Mouse (Mus musculus): ENCODE results near the gene Cysrt1. TPM values are rescaled to one million over a fixed set of nuclear protein-coding genes. Genes with fewer than 3 reads are reported as not detected.

Gene Cysrt1
- total RNA-seq (2023), result not detected in 4 replicates

GRCm38 (mm10) chr2:25242101-25242506 is at the start of gene Cysrt1, which contains the start of gene Rnf208:
Gene Cysrt1 (minus strand): TSS chr2:25242452.
Gene Rnf208 (plus strand): TSS chr2:25242255.

GRCm38 (mm10) chr2:25289651-25290050 is 47.4 kb upstream of the Cysrt1 start, which contains the start of gene Lrrc26:
Gene Lrrc26 (plus strand): TSS chr2:25289915.

GRCm38 (mm10) chr2:25287927-25288649 is 45.8 kb upstream of the Cysrt1 start, which contains the start of gene Tmem210:
Gene Tmem210 (plus strand): TSS chr2:25288145.

GRCm38 (mm10) chr2:25271827-25272511 is 29.7 kb upstream of the Cysrt1 start, which contains the start of the genes Ssna1 and Anapc2:
Gene Ssna1 (minus strand): TSS chr2:25272438.
Gene Anapc2 (plus strand): TSS chr2:25272478.

GRCm38 (mm10) chr2:25262291-25262767 is 20.1 kb upstream of the Cysrt1 start, which contains the start of gene Tprn:
Gene Tprn (plus strand): TSS chr2:25262618.

DNA sequence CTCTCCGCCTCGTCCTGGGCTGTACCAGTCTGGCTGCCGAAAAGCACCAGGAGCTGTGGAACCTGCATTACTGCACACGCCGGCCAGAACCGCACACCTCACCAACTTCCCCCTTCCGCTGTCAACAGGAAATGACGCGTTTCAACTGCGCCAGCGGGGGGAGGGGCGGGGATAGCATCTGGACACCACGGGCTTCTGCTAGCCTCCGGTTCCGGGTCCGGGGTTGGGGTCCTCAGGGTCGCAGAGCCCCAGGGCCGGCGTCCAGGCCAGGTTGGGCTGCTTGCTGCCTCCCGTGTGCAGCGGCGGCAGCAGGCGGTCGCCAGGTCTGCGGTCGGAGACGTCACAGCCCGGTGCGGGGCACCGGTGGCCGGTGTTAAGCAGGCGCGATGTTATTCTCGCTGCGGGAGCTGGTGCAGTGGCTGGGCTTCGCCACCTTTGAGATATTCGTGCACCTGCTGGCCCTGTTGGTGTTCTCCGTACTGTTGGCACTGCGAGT is 13.1 kb upstream of the Cysrt1 start, which contains the start of gene Tmem203:
Gene Tmem203, plus strand, starts transcription at position 156 of the 496 bp plus-strand sequence.

GRCm38 (mm10) chr2:25246183-25247072 is 4.2 kb upstream of the Cysrt1 start, which contains the start of gene AL732309.1:
Gene AL732309.1 (minus strand): TSS chr2:25246863.

DNA sequence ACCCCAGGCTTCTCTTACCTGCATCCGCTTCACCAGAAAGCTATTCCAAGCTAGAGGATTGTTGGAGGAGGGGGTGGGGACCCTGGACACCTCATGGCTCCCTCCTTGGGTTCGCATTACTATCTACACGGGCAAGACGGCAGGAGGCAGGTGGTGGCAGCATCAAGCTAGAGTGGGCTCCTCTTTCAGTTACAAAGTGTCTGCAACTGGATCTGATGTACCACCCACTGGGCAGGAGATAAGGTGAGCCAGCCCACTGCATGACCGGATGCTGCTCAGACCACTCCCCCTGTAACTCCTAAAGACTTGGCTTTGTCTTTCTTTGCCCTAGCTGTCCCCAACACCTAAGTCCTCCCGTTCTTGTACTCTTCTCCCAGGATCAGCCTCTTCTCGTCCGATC is 5.6 kb downstream of the Cysrt1 start, which contains the start of gene Rnf224:
Gene Rnf224, minus strand, starts transcription at position 174 of the 400 bp plus-strand sequence.

DNA sequence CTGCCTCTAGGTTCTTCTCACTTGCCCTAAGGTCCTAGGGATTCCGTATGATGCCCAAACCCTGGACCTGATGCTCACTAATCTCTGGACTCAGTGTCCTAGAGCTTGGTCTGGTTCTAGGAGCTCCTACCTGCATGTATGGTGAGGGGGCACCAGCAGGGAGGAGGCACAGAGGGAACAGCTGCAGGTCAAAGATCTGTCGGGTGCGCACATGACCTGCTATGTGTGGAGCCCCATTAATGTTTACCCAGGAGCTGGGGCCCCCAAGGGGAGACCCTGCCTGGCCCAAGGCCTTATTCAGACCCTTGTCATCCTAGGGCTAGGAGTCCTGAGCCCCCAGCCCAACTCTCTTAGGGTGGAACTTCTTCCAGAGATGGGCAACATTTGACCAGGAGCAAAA is 8.2 kb downstream of the Cysrt1 start, which contains the start of gene Slc34a3:
Gene Slc34a3, minus strand, starts transcription at position 315 of the 400 bp plus-strand sequence.

GRCm38 (mm10) chr2:25224492-25224765 is 17.8 kb downstream of the Cysrt1 start, which contains the start of gene Tubb4b:
Gene Tubb4b (minus strand): TSS chr2:25224702.

GRCm38 (mm10) chr2:25218445-25218844 is 23.8 kb downstream of the Cysrt1 start, which contains the start of gene Fam166a:
Gene Fam166a (plus strand): TSS chr2:25218745.

DNA sequence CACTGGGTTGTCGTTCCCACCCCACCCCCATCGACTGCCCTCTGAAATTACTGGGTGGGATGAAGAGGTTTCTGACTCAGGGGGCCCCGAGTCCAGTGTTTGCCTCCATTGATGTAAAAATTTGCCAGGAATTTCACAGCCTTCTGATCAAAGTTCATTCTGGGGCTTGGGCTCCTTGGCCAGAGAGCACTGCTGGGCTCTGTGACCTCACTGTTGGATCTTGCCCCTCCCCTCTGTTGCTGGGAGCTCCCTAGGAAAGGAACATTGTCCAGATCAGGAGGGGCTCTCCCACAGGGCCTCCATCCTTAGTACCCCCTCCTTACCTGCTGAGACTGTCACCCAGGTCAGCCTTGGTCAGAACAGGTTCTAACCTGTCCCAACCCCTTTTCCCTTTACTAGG is 27.8 kb downstream of the Cysrt1 start, which contains the start of gene Stpg3:
Gene Stpg3, minus strand, starts transcription at position 194 of the 400 bp plus-strand sequence.

DNA sequence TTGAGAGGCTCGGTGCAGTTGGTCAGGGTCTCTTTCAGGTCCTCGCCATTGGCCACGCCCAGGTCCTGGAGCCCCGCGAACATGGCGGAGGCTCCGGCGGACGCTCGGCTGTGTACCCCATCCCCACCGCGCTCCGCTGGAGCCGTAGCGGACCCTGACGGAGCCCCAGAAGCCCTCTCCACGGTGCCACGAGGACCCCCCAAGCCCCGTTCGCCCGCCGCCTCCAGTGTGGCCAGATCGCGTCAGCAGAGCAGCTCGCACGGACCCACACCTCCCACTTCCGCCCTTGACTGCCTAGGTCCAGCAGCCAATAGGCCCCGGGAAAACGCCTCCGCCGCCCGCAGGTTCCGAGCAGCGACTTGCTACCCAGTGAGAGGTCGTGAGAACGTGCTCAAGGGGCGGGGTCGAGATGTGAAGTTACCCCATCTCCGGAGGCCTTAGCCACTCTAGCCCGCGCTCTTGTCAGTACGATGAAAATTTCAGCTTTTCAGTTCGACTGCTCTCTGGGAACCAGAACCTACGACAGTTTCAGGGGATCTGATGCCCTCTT is 31.1 kb downstream of the Cysrt1 start, which contains the start of gene Nelfb:
Gene Nelfb, minus strand, starts transcription at position 369 of the 550 bp plus-strand sequence.

DNA sequence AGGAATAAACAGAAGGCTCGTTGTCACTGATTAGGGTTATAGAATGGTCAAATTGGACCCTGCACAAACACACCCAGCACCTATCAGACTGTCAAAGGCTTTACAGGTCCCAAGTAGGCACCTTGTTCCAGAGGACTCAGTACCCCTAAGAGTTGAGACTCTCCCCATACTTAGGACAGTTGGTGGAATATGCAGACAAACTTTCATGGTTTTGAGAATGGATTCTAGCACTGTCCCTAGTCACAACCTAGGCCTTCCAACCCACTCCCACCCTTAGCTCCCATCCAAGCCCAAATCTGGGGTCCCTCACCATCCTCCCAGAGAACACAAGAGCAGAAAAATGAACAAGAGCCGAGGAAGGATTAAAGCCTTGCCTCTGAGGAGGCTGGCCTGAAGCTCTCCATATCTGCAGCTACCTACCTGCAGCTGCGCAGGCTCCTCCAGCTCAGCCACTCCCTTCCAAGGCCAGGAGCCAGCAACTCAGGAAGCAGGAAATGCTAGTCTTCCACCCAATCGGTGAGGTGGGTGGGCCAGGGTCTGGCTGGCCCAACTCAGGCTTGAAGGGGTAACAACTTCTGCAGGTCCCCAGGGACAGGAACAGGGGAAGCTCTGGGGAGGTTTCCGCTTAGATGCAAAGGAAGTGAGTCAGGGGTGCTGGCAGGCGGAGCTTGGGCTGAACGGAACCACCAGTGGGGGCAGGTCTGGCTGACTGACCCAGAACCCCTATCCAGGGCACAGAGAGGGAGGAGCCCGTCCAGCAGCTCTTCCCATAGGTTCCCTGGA is 45.9 kb downstream of the Cysrt1 start, which contains the start of gene Tor4a:
Gene Tor4a, minus strand, starts transcription at position 715 of the 783 bp plus-strand sequence.

Other genes with a start within 250 kb of the Cysrt1 start
- 38.8 to 54.8 TPM (median 42.4 TPM) in 4 replicates for gene Nsmf, start 188.1 kb downstream of the Cysrt1 start, total RNA-seq (2023)
- gene Entpd8, start 162.1 kb downstream of the Cysrt1 start, total RNA-seq (2023), result not detected in 4 replicates
- not detected in 4 replicates for gene Noxa1, start 147.3 kb downstream of the Cysrt1 start, total RNA-seq (2023)
- 5.2 to 8.3 TPM (median 7.2 TPM) in 4 replicates for gene Nrarp, start 61.7 kb downstream of the Cysrt1 start, total RNA-seq (2023)
- 29.8 to 31.9 TPM (median 30.9 TPM) in 4 replicates for gene Tor4a, start 45.6 kb downstream of the Cysrt1 start, total RNA-seq (2023)
- gene Nelfb, start 31.0 kb downstream of the Cysrt1 start, total RNA-seq (2023), result 71.6 to 75.6 TPM (median 72.5 TPM) in 4 replicates
- not detected in 4 replicates for gene Stpg3, start 27.8 kb downstream of the Cysrt1 start, total RNA-seq (2023)
- 0.89 TPM in 1 of 4 replicates, not detected in the others for gene Fam166a, start 23.7 kb downstream of the Cysrt1 start, total RNA-seq (2023)
- 101 to 123 TPM (median 110 TPM) in 4 replicates for gene Tubb4b, start 17.8 kb downstream of the Cysrt1 start, total RNA-seq (2023)
- gene Slc34a3, start 8.1 kb downstream of the Cysrt1 start, total RNA-seq (2023), result not detected in 4 replicates
- not detected in 4 replicates for gene Rnf224, start 5.7 kb downstream of the Cysrt1 start, total RNA-seq (2023)
- gene Rnf208, start 197 bp downstream of the Cysrt1 start, total RNA-seq (2023), result not detected in 4 replicates
- gene AL732309.1, start 4.4 kb upstream of the Cysrt1 start, total RNA-seq (2023), result 4.6 to 12.8 TPM (median 6.9 TPM) in 4 replicates
- gene Tmem203, start 13.0 kb upstream of the Cysrt1 start, total RNA-seq (2023), result 18.8 to 26.6 TPM (median 24.1 TPM) in 4 replicates
- 13.6 to 20.3 TPM (median 14.4 TPM) in 4 replicates for gene Tprn, start 20.2 kb upstream of the Cysrt1 start, total RNA-seq (2023)
- 30.8 to 37.7 TPM (median 35.7 TPM) in 4 replicates for gene Ssna1, start 30.0 kb upstream of the Cysrt1 start, total RNA-seq (2023)
- gene Anapc2, start 30.0 kb upstream of the Cysrt1 start, total RNA-seq (2023), result 101 to 113 TPM (median 107 TPM) in 4 replicates
- gene Tmem210, start 45.7 kb upstream of the Cysrt1 start, total RNA-seq (2023), result not detected in 4 replicates
- not detected in 4 replicates for gene Lrrc26, start 47.5 kb upstream of the Cysrt1 start, total RNA-seq (2023)
- gene Grin1, start 76.7 kb upstream of the Cysrt1 start, total RNA-seq (2023), result not detected in 4 replicates
- gene Man1b1, start 89.9 kb upstream of the Cysrt1 start, total RNA-seq (2023), result 39.7 to 50.0 TPM (median 47.1 TPM) in 4 replicates
- 41.2 to 46.3 TPM (median 43.4 TPM) in 4 replicates for gene Dpp7, start 113.9 kb upstream of the Cysrt1 start, total RNA-seq (2023)
- gene Uap1l1, start 123.2 kb upstream of the Cysrt1 start, total RNA-seq (2023), result 22.5 to 35.7 TPM (median 25.5 TPM) in 4 replicates
- gene Sapcd2, start 129.9 kb upstream of the Cysrt1 start, total RNA-seq (2023), result 0.48 to 0.85 TPM in 2 of 4 replicates, not detected in the others
- gene Entpd2, start 153.4 kb upstream of the Cysrt1 start, total RNA-seq (2023), result not detected in 4 replicates
- gene Npdc1, start 156.9 kb upstream of the Cysrt1 start, total RNA-seq (2023), result not detected in 4 replicates
- gene Fut7, start 180.8 kb upstream of the Cysrt1 start, total RNA-seq (2023), result not detected in 4 replicates
- 44.9 to 53.9 TPM (median 49.1 TPM) in 4 replicates for gene Abca2, start 186.3 kb upstream of the Cysrt1 start, total RNA-seq (2023)
- gene Clic3, start 214.4 kb upstream of the Cysrt1 start, total RNA-seq (2023), result 0.83 TPM in 1 of 4 replicates, not detected in the others
- 115 to 135 TPM (median 127 TPM) in 4 replicates for gene Paxx, start 218.6 kb upstream of the Cysrt1 start, total RNA-seq (2023)
- not detected in 4 replicates for gene Ptgds, start 227.6 kb upstream of the Cysrt1 start, total RNA-seq (2023)

Measured in B cell, adult 62 days (primary cell).